In the genomic region with DNA sequence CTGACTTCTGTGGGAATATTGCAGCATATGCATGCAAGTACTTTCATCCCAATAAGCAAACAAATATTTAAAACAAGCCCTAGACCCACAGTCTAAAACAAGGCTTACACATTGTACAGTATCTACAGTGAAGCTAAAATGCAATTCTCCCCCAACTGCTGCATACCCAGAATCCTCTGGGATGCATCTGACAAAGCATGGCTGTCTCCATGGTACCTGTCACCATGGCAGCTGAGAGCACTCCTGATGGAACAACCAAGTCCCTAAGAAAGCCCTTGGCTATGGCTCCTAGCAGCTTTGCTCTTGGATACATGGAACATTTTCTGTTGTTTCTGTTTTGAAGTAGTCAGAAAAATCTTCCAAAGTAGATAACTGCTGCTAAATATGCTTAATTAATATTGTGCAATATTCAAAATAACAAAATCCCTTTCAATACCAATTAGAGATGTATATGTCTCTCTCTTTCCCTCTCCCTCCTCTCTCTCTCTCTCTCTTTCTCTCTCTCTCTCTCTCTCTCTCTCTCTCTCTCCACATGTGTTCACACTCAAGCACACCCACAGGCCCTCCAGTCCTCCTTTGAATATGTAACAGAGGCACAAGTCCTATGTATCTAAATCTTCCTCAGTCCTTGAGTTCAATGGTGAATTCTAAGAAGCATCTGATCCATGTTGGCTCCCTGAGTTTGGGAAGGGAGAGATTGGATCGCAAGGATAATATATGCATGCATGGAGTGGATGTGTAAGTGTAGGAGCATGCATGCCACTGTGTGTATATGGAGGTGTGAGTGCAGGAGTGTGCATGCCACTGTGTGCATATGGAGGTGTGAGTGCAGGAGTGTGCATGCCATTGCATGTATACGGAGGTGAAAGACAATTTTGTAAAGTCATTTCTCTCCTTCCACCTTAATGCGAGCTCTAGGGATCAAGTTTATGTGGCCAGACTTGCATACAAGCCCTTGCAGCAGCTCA, we compare ENCODE assay signal across 9 mouse cellular contexts.
DNase-seq lines count a peak whose midpoint lies in the region; ATAC-seq and TF ChIP-seq lines count a peak whose summit lies in the region.
"Had no signal": no experiment of that assay in that cellular context is flagged by ENCODE, and none has a peak within 500 bp of the region (broad histone marks: within the 10 kb centered on the region; RNA-seq: fewer than 3 reads in every experiment).

No protein-coding gene starts in this region.

- H3K27me3 ChIP-seq in hindbrain, embryonic 16.5 days (replicated peaks; ENCODE audit: control insufficient read depth, insufficient read depth, low read length) = no peaks in the 10 kb centered on the region
- H3K27me3 ChIP-seq in midbrain, embryonic 14.5 days (ENCODE audit: control insufficient read depth, insufficient read depth, low read length) = no peaks in the 10 kb centered on the region
- no peaks in the 10 kb centered on the region for H3K27me3 ChIP-seq in liver, postnatal 0 days (ENCODE audit: insufficient read depth, low read length)

- no peak for TF ChIP-seq EP300 in liver, postnatal 0 days (IDR thresholded peaks at IDR 0.05; ENCODE audit: low read depth)

- no peaks in the 10 kb centered on the region for H3K36me3 ChIP-seq in hindbrain, embryonic 16.5 days (ENCODE audit: control insufficient read depth, insufficient read depth, low read length)
- H3K36me3 ChIP-seq in midbrain, embryonic 14.5 days (ENCODE audit: control insufficient read depth, insufficient read depth, low read length) = no peaks in the 10 kb centered on the region
- H3K36me3 ChIP-seq in liver, postnatal 0 days (replicated peaks; ENCODE audit: insufficient read depth, low read length) = no peaks in the 10 kb centered on the region

- peaks cover 17% of the 10 kb centered on the region for H3K4me1 ChIP-seq in hindbrain, embryonic 16.5 days (ENCODE audit: control insufficient read depth, insufficient read depth, low read depth, low read length)
- peaks cover 26% of the 10 kb centered on the region for H3K4me1 ChIP-seq in midbrain, embryonic 14.5 days (ENCODE audit: control insufficient read depth, insufficient read depth, low read length)
- no peaks in the 10 kb centered on the region for H3K4me1 ChIP-seq in liver, postnatal 0 days (ENCODE audit: insufficient read depth)

- H3K9ac ChIP-seq in hindbrain, embryonic 16.5 days (ENCODE audit: low read depth, low read length) = 0 out of 2 replicates have a peak overlapping the region, but pooled peaks have one; percentile 9
- H3K9ac ChIP-seq in midbrain, embryonic 14.5 days (replicated peaks; ENCODE audit: low read length) = 0 out of 2 replicates have a peak overlapping the region, but pooled peaks have one; percentile 2
- no peak overlapping the region for H3K9ac ChIP-seq in liver, postnatal 0 days (replicated peaks)

- WGBS in hindbrain, embryonic 16.5 days = 82% methylated on average over 3 of the region's 3 CpGs
- WGBS in midbrain, embryonic 14.5 days = 91% methylated on average over 3 of the region's 3 CpGs
- 80% methylated on average over 3 of the region's 3 CpGs for WGBS in liver, postnatal 0 days (ENCODE audit: insufficient replicate concordance)

- no peak for TF ChIP-seq CTCF in liver, postnatal 0 days (IDR thresholded peaks at IDR 0.05; ENCODE audit: low read depth)

- intact Hi-C loops in heart, postnatal 14 days (cut with DNase I) = no loop called here

- DNase-seq in ZHBTc4 (ENCODE audit: low read depth, low spot score) = peak; percentile 38
- DNase-seq in embryo, embryonic 10.5 days (ENCODE audit: low spot score) = peak; percentile 35
- peak; percentile 90 for DNase-seq in midbrain, embryonic 14.5 days
- no peak for DNase-seq in liver, postnatal 0 days
- no peak for DNase-seq in natural killer cell, adult 2 months (ENCODE audit: low spot score in 2 of 2)
- DNase-seq in heart, adult 8-10 months (ENCODE audit: low spot score) = no peak
- DNase-seq in heart, postnatal 14 days = no peak
- DNase-seq: lung, postnatal 14 days had no signal

- no peaks in the 10 kb centered on the region for H3K9me3 ChIP-seq in hindbrain, embryonic 16.5 days (ENCODE audit: control insufficient read depth, low read length)
- H3K9me3 ChIP-seq in midbrain, embryonic 14.5 days (ENCODE audit: control insufficient read depth, low read length) = no peaks in the 10 kb centered on the region
- H3K9me3 ChIP-seq in liver, postnatal 0 days (ENCODE audit: low read length) = no peaks in the 10 kb centered on the region

- no peak overlapping the region for H3K4me2 ChIP-seq in hindbrain, embryonic 16.5 days (ENCODE audit: low read length)
- H3K4me2 ChIP-seq in midbrain, embryonic 14.5 days (ENCODE audit: low read length) = 0 out of 2 replicates have a peak overlapping the region, but pooled peaks have one; percentile 12
- H3K4me2 ChIP-seq in liver, postnatal 0 days (ENCODE audit: low read depth, low read length) = no peak overlapping the region

- H3K27ac ChIP-seq in hindbrain, embryonic 16.5 days (ENCODE audit: low read depth, low read length) = peak overlapping the region; percentile 67
- peak overlapping the region; percentile 78 for H3K27ac ChIP-seq in midbrain, embryonic 14.5 days (replicated peaks; ENCODE audit: low read depth, low read length)
- H3K27ac ChIP-seq in liver, postnatal 0 days (ENCODE audit: low read depth) = no peak overlapping the region

- ATAC-seq in hindbrain, embryonic 16.5 days = peak; percentile 94
- ATAC-seq in midbrain, embryonic 14.5 days (ENCODE audit: low FRiP score, low TSS enrichment) = peak; percentile 89
- no peak for ATAC-seq in liver, postnatal 0 days

- no peak overlapping the region for H3K4me3 ChIP-seq in hindbrain, embryonic 16.5 days (ENCODE audit: low read length)
- no peak overlapping the region for H3K4me3 ChIP-seq in midbrain, embryonic 14.5 days (replicated peaks; ENCODE audit: low read depth, low read length)
- H3K4me3 ChIP-seq in liver, postnatal 0 days (ENCODE audit: low read depth, low read length) = no peak overlapping the region

Comparison
In these comparisons a context has a peak if more than half of its experiments do, and no peak if none do; other contexts are left out.
1. DNase-seq: peak in ZHBTc4 (single experiment), embryo, embryonic 10.5 days (single experiment) and midbrain, embryonic 14.5 days (single experiment); none in liver, postnatal 0 days (single experiment), natural killer cell, adult 2 months (0 of 2), heart, adult 8-10 months (single experiment) and heart, postnatal 14 days (0 of 2).